Mouse (Mus musculus): ENCODE measurements around the gene Rbp7.
"Not testable (repeated sequence)": the region's sequence is repeated elsewhere in the genome, so short reads cannot be mapped to it uniquely, and the experiment has no call there.

Rbp7 gene

GRCm38 (mm10) chr4:149454879-149455278 is at the start of gene Rbp7:
TSS of gene Rbp7 (minus strand) at chr4:149454978.
- no peak for DNase-seq (ENCODE audit: low spot score in 2 of 2)

- no peak for DNase-seq (ENCODE audit: low spot score in 2 of 2)
Observed at GRCm38 (mm10) chr4:149504363-149504762, 49.6 kb upstream of the Rbp7 start.

GRCm38 (mm10) chr4:149499790-149500189 is 45.0 kb upstream of the Rbp7 start:
- DNase-seq (ENCODE audit: low spot score in 2 of 2): no peak

- DNase-seq (ENCODE audit: low spot score in 2 of 2): no peak
Observed at GRCm38 (mm10) chr4:149498901-149499300, 44.1 kb upstream of the Rbp7 start.

- no peak for DNase-seq (ENCODE audit: low spot score in 2 of 2)
Observed at GRCm38 (mm10) chr4:149496612-149497011, 41.8 kb upstream of the Rbp7 start.

GRCm38 (mm10) chr4:149491151-149491550 is 36.4 kb upstream of the Rbp7 start:
- DNase-seq (ENCODE audit: low spot score in 2 of 2): no peak

GRCm38 (mm10) chr4:149489415-149490240 is 34.9 kb upstream of the Rbp7 start:
- DNase-seq (ENCODE audit: low spot score in 2 of 2): no peak

- DNase-seq (ENCODE audit: low spot score in 2 of 2): no peak
Observed at GRCm38 (mm10) chr4:149487729-149488128, 33.0 kb upstream of the Rbp7 start.

GRCm38 (mm10) chr4:149485825-149486206 is 31.0 kb upstream of the Rbp7 start:
- no peak for DNase-seq (ENCODE audit: low spot score in 2 of 2)

GRCm38 (mm10) chr4:149485053-149485824 is 30.5 kb upstream of the Rbp7 start, which contains the start of the genes Nmnat1 and Lzic:
TSS of gene Nmnat1 (minus strand) at chr4:149485202.
TSS of gene Lzic (plus strand) at chr4:149485229.
- DNase-seq (ENCODE audit: low spot score in 2 of 2): peak; percentile 85 to 93

- no peak for DNase-seq (ENCODE audit: low spot score in 2 of 2)
Observed at GRCm38 (mm10) chr4:149484566-149484965, 29.8 kb upstream of the Rbp7 start.

GRCm38 (mm10) chr4:149477078-149477477 is 22.3 kb upstream of the Rbp7 start, which contains the start of gene Tmem274:
TSS of gene Tmem274 (plus strand) at chr4:149477378.
- no peak for DNase-seq (ENCODE audit: low spot score in 2 of 2)

- DNase-seq (ENCODE audit: low spot score in 2 of 2): no peak
Observed at GRCm38 (mm10) chr4:149475096-149475495, 20.3 kb upstream of the Rbp7 start.

GRCm38 (mm10) chr4:149469557-149469956 is 14.8 kb upstream of the Rbp7 start:
- no peak for DNase-seq (ENCODE audit: low spot score in 2 of 2)

GRCm38 (mm10) chr4:149463435-149463950 is 8.7 kb upstream of the Rbp7 start:
- no peak for DNase-seq (ENCODE audit: low spot score in 2 of 2)

GRCm38 (mm10) chr4:149462305-149462971 is 7.7 kb upstream of the Rbp7 start:
- no peak for DNase-seq (ENCODE audit: low spot score in 2 of 2)

GRCm38 (mm10) chr4:149461579-149462304 is 7.0 kb upstream of the Rbp7 start:
- no peak for DNase-seq (ENCODE audit: low spot score in 2 of 2)

- DNase-seq (ENCODE audit: low spot score in 2 of 2): not testable (repeated sequence)
Observed at GRCm38 (mm10) chr4:149460475-149460874, 5.7 kb upstream of the Rbp7 start.

- DNase-seq (ENCODE audit: low spot score in 2 of 2): no peak
Observed at GRCm38 (mm10) chr4:149459425-149459824, 4.6 kb upstream of the Rbp7 start.

GRCm38 (mm10) chr4:149458526-149458925 is 3.7 kb upstream of the Rbp7 start:
- DNase-seq (ENCODE audit: low spot score in 2 of 2): no peak

GRCm38 (mm10) chr4:149457831-149458430 is 3.2 kb upstream of the Rbp7 start:
- no peak for DNase-seq (ENCODE audit: low spot score in 2 of 2)
